Mouse (Mus musculus) liver, embryonic 18 days (tissue): ENCODE measurements around the gene Rec114. TPM values are rescaled to one million over a fixed set of nuclear protein-coding genes. Genes with fewer than 3 reads are reported as not detected.

Experiments
- polyA plus RNA-seq: library from polyadenylated mRNA; depleted of rRNA; stranded (reverse); fragments of >200 nt; gene quantifications from 2 replicates; pipeline ENCODE4 v1.2.3, GENCODE M21; 2012; rRNA removed

Gene Rec114
- polyA plus RNA-seq = 8.2 and 11.2 TPM in 2 replicates

GRCm38 (mm10) chr9:58743702-58744248 lies at the start of gene Rec114:
Rec114 (minus strand) TSS chr9:58743964.

Other genes starting within 250 kb of the Rec114 start
- 1.0 TPM in 2 replicates for gene Cd276, start 188.5 kb downstream of the Rec114 start, polyA plus RNA-seq
- 118 and 123 TPM in 2 replicates for gene Nptn, start 161.7 kb downstream of the Rec114 start, polyA plus RNA-seq
- gene Hcn4, start 79.4 kb upstream of the Rec114 start, polyA plus RNA-seq = under 0.01 TPM in 1 of 2 replicates, not detected in the other